Mouse (Mus musculus): ENCODE data around the gene Tlr2.

GRCm38 (mm10) chr3:83857621-83858020 lies 16.1 kb upstream of the Tlr2 start:
- TF ChIP-seq GATA1 (IDR thresholded peaks at IDR 0.05; ENCODE audit: borderline replicate concordance, low read length) (no peak), CTCF (IDR thresholded peaks at IDR 0.05; ENCODE audit: low read depth, low read length) (no peak), GATA2 (IDR thresholded peaks at IDR 0.05; ENCODE audit: borderline replicate concordance, low read depth, low read length) (no peak)
